Comparison of ENCODE assay signal across 8 mouse cellular contexts in genomic region chr1:193153561-193153960, GRCm38 (mm10). TPM values are rescaled to one million over a fixed set of nuclear protein-coding genes. Genes with fewer than 3 reads are reported as not detected.
DNase-seq lines count a peak whose midpoint lies in the region; ATAC-seq lines count a peak whose summit lies in the region.

No protein-coding gene starts in this region.

- peaks cover 11% of the 10 kb centered on the region for H3K27me3 ChIP-seq in heart, embryonic 14.5 days (ENCODE audit: control insufficient read depth, insufficient read depth, low read length)
- H3K27me3 ChIP-seq in embryonic facial prominence, embryonic 10.5 days (replicated peaks; ENCODE audit: low read depth, poor library complexity, severe bottlenecking): peaks cover 68% of the 10 kb centered on the region
- peaks cover 51% of the 10 kb centered on the region for H3K27me3 ChIP-seq in kidney, embryonic 15.5 days
- peaks cover 26% of the 10 kb centered on the region for H3K27me3 ChIP-seq in lung, embryonic 15.5 days

- ATAC-seq in heart, embryonic 14.5 days (ENCODE audit: insufficient number of reproducible peaks, insufficient read depth, low FRiP score, low read depth): no peak
- 0 out of 2 replicates have a peak, but pooled peaks have one; percentile 17 for ATAC-seq in kidney, embryonic 15.5 days (replicated peaks; ENCODE audit: low FRiP score)
- ATAC-seq in lung, embryonic 15.5 days (ENCODE audit: borderline replicate concordance, extremely low read depth, low FRiP score, low TSS enrichment): no peak; the same call in 1 of the 2 replicates

- H3K27ac ChIP-seq in heart, embryonic 14.5 days (replicated peaks in 1 of 2; ENCODE audit: control insufficient read depth in 1 of 2, insufficient read depth in 1 of 2, low read depth in 2 of 2, low read length in 2 of 2): no peak overlapping the region
- peak overlapping the region; percentile 24; the same call in 1 of the 2 replicates for H3K27ac ChIP-seq in embryonic facial prominence, embryonic 10.5 days (replicated peaks)
- peak overlapping the region; percentile 52 for H3K27ac ChIP-seq in kidney, embryonic 15.5 days
- peak overlapping the region; percentile 63 for H3K27ac ChIP-seq in lung, embryonic 15.5 days

- H3K9me3 ChIP-seq in heart, embryonic 14.5 days (ENCODE audit: control insufficient read depth, low read length): no peaks in the 10 kb centered on the region
- H3K9me3 ChIP-seq in embryonic facial prominence, embryonic 10.5 days: no peaks in the 10 kb centered on the region
- no peaks in the 10 kb centered on the region for H3K9me3 ChIP-seq in kidney, embryonic 15.5 days (replicated peaks)
- no peaks in the 10 kb centered on the region for H3K9me3 ChIP-seq in lung, embryonic 15.5 days

- no peaks in the 10 kb centered on the region for H3K36me3 ChIP-seq in heart, embryonic 14.5 days (ENCODE audit: control insufficient read depth, insufficient read depth, low read length)
- no peaks in the 10 kb centered on the region for H3K36me3 ChIP-seq in embryonic facial prominence, embryonic 10.5 days (replicated peaks)
- no peaks in the 10 kb centered on the region for H3K36me3 ChIP-seq in kidney, embryonic 15.5 days
- no peaks in the 10 kb centered on the region for H3K36me3 ChIP-seq in lung, embryonic 15.5 days

- peaks cover 16 to 25% of the 10 kb centered on the region in 2 experiments; a peak in 3 of 4 replicates for H3K4me1 ChIP-seq in heart, embryonic 14.5 days (ENCODE audit: control insufficient read depth in 2 of 2, insufficient read depth in 2 of 2, low read length in 2 of 2)
- peaks cover 43% of the 10 kb centered on the region for H3K4me1 ChIP-seq in embryonic facial prominence, embryonic 10.5 days
- H3K4me1 ChIP-seq in kidney, embryonic 15.5 days: peaks cover 18% of the 10 kb centered on the region
- H3K4me1 ChIP-seq in lung, embryonic 15.5 days: peaks cover 14% of the 10 kb centered on the region; the same call in 1 of the 2 replicates

- H3K9ac ChIP-seq in heart, embryonic 14.5 days (ENCODE audit: low read length): peak overlapping the region; percentile 60; the same call in 1 of the 2 replicates
- peak overlapping the region; percentile 53 for H3K9ac ChIP-seq in kidney, embryonic 15.5 days
- H3K9ac ChIP-seq in lung, embryonic 15.5 days: peak overlapping the region; percentile 40

- intact Hi-C loops in heart, postnatal 14 days (cut with DNase I): no loop called here

- 38% methylated on average over 16 of the region's 16 CpGs for WGBS in heart, embryonic 14.5 days
- 17% methylated on average over 16 of the region's 16 CpGs for WGBS in embryonic facial prominence, embryonic 10.5 days
- 23% methylated on average over 16 of the region's 16 CpGs for WGBS in kidney, embryonic 15.5 days
- WGBS in lung, embryonic 15.5 days: 21% methylated on average over 16 of the region's 16 CpGs

- H3K4me2 ChIP-seq in heart, embryonic 14.5 days (ENCODE audit: low read length): peak overlapping the region; percentile 80
- H3K4me2 ChIP-seq in kidney, embryonic 15.5 days: peak overlapping the region; percentile 70
- H3K4me2 ChIP-seq in lung, embryonic 15.5 days: peak overlapping the region; percentile 56

- H3K4me3 ChIP-seq in heart, embryonic 14.5 days (ENCODE audit: control insufficient read depth in 1 of 2, insufficient read depth in 1 of 2, low read depth in 1 of 2, low read length in 2 of 2): peak overlapping the region; percentile 44 to 45
- H3K4me3 ChIP-seq in embryonic facial prominence, embryonic 10.5 days: peak overlapping the region; percentile 57
- peak overlapping the region; percentile 52 for H3K4me3 ChIP-seq in kidney, embryonic 15.5 days (replicated peaks)
- peak overlapping the region; percentile 46 for H3K4me3 ChIP-seq in lung, embryonic 15.5 days

- DNase-seq in heart, postnatal 14 days: no peak
- DNase-seq in embryonic facial prominence, embryonic 10.5 days (ENCODE audit: low spot score): no peak
- no peak for DNase-seq in left cerebral cortex, adult 9 months (ENCODE audit: low spot score in 2 of 2)
- DNase-seq in embryo, embryonic 11 days: no peak
- no peak for DNase-seq in right cerebral cortex, postnatal 10 days (ENCODE audit: low spot score in 2 of 2)

RNA-seq across cellular contexts. Expression of gene Irf6, which starts 0.7 kb away (rescaled TPM):
- polyA plus RNA-seq in heart, embryonic 14.5 days (2014; fragmentation: Nextera tagmentation; extraction: Ambion mirVana): 6.1 and 7.2 TPM in 2 replicates
- total RNA-seq in heart, postnatal 14 days (2021): 1 to 10 TPM; 3.7 to 4.1 TPM
- polyA plus RNA-seq in embryonic facial prominence, embryonic 10.5 days (2016; fragmentation: Nextera tagmentation; extraction: Ambion mirVana): 9.0 and 11.1 TPM in 2 replicates
- polyA plus RNA-seq in kidney, embryonic 15.5 days (2015; fragmentation: Nextera tagmentation; extraction: Ambion mirVana): 13.3 and 14.0 TPM in 2 replicates
- polyA plus RNA-seq in lung, embryonic 15.5 days (2015; fragmentation: Nextera tagmentation; extraction: Ambion mirVana): 14.9 and 15.4 TPM in 2 replicates

RNA-seq across cellular contexts. Expression of gene A130010J15Rik, which starts 14.3 kb away (rescaled TPM):
- polyA plus RNA-seq in heart, embryonic 14.5 days (2014; fragmentation: Nextera tagmentation; extraction: Ambion mirVana): 12.9 and 13.4 TPM in 2 replicates
- 1 to 10 TPM; 2.9 to 4.7 TPM for total RNA-seq in heart, postnatal 14 days (2021)
- polyA plus RNA-seq in embryonic facial prominence, embryonic 10.5 days (2016; fragmentation: Nextera tagmentation; extraction: Ambion mirVana): 16.4 and 18.0 TPM in 2 replicates
- polyA plus RNA-seq in kidney, embryonic 15.5 days (2015; fragmentation: Nextera tagmentation; extraction: Ambion mirVana): 14.2 and 16.3 TPM in 2 replicates
- 13.6 and 14.1 TPM in 2 replicates for polyA plus RNA-seq in lung, embryonic 15.5 days (2015; fragmentation: Nextera tagmentation; extraction: Ambion mirVana)

RNA-seq across cellular contexts. Expression of gene Diexf, which starts 23.5 kb away (rescaled TPM):
- polyA plus RNA-seq in heart, embryonic 14.5 days (2014; fragmentation: Nextera tagmentation; extraction: Ambion mirVana): 6.3 and 6.4 TPM in 2 replicates
- 10 to 100 TPM in 1 of 2 experiments, 1 to 10 TPM in 1; 9.7 to 10.1 TPM for total RNA-seq in heart, postnatal 14 days (2021)
- polyA plus RNA-seq in embryonic facial prominence, embryonic 10.5 days (2016; fragmentation: Nextera tagmentation; extraction: Ambion mirVana): 10.2 and 10.6 TPM in 2 replicates
- 9.2 and 9.9 TPM in 2 replicates for polyA plus RNA-seq in kidney, embryonic 15.5 days (2015; fragmentation: Nextera tagmentation; extraction: Ambion mirVana)
- polyA plus RNA-seq in lung, embryonic 15.5 days (2015; fragmentation: Nextera tagmentation; extraction: Ambion mirVana): 7.0 and 7.4 TPM in 2 replicates

RNA-seq across cellular contexts. Expression of gene Traf3ip3, which starts 47.9 kb away (rescaled TPM):
- 1.5 and 1.9 TPM in 2 replicates for polyA plus RNA-seq in heart, embryonic 14.5 days (2014; fragmentation: Nextera tagmentation; extraction: Ambion mirVana)
- 1 to 10 TPM in 1 of 2 experiments, under 1 TPM in 1; 0.84 to 6.1 TPM for total RNA-seq in heart, postnatal 14 days (2021)
- polyA plus RNA-seq in embryonic facial prominence, embryonic 10.5 days (2016; fragmentation: Nextera tagmentation; extraction: Ambion mirVana): 0.71 and 0.88 TPM in 2 replicates
- polyA plus RNA-seq in kidney, embryonic 15.5 days (2015; fragmentation: Nextera tagmentation; extraction: Ambion mirVana): 3.5 and 4.3 TPM in 2 replicates
- 2.9 and 3.8 TPM in 2 replicates for polyA plus RNA-seq in lung, embryonic 15.5 days (2015; fragmentation: Nextera tagmentation; extraction: Ambion mirVana)

RNA-seq across cellular contexts. Expression of gene Lamb3, which starts 53.9 kb away (rescaled TPM):
- polyA plus RNA-seq in heart, embryonic 14.5 days (2014; fragmentation: Nextera tagmentation; extraction: Ambion mirVana): 2.9 and 3.1 TPM in 2 replicates
- 10 to 100 TPM in 1 of 2 experiments, 1 to 10 TPM in 1; 7.9 to 12.6 TPM for total RNA-seq in heart, postnatal 14 days (2021)
- 0.31 and 0.66 TPM in 2 replicates for polyA plus RNA-seq in embryonic facial prominence, embryonic 10.5 days (2016; fragmentation: Nextera tagmentation; extraction: Ambion mirVana)
- 1.2 and 1.6 TPM in 2 replicates for polyA plus RNA-seq in kidney, embryonic 15.5 days (2015; fragmentation: Nextera tagmentation; extraction: Ambion mirVana)
- 38.1 and 43.9 TPM in 2 replicates for polyA plus RNA-seq in lung, embryonic 15.5 days (2015; fragmentation: Nextera tagmentation; extraction: Ambion mirVana)

Comparison
In these comparisons a context has a peak if more than half of its experiments do, and no peak if none do; other contexts are left out.
1. H3K27ac ChIP-seq: peak in embryonic facial prominence, embryonic 10.5 days (single experiment), kidney, embryonic 15.5 days (single experiment) and lung, embryonic 15.5 days (single experiment); none in heart, embryonic 14.5 days (0 of 2).
2. Peak in every context shown above with its lines, with median percentiles within 50 percentile points of each other: H3K4me2 ChIP-seq, H3K4me3 ChIP-seq and H3K9ac ChIP-seq.